Mouse (Mus musculus) frontal cortex, adult 2 months (tissue): ENCODE data around the gene Rbp1. TPM values are rescaled to one million over a fixed set of nuclear protein-coding genes. Genes with fewer than 3 reads are reported as not detected.

Experiments used
- DNase-seq, 2 experiments: peaks; one replicate each; pipeline ENCODE4 v3.0.0; 2022; ENCODE audit warnings: low spot score in 1 of 2; ENCODE audit errors: extremely low spot score in 1 of 2
- polyA plus RNA-seq: library from polyadenylated mRNA; depleted of rRNA; stranded (reverse); fragments of >200 nt; gene quantifications from 2 replicates; pipeline ENCODE4 v1.2.3, GENCODE M21; 2012; rRNA removed

Gene Rbp1
- 20.5 and 22.1 TPM in 2 replicates for polyA plus RNA-seq

- DNase-seq: no peak
Observed at GRCm38 (mm10) chr9:98422656-98423055, at the start of gene Rbp1. Gene Rbp1 (plus strand): TSS chr9:98422961.

- DNase-seq: no peak
Observed at GRCm38 (mm10) chr9:98373358-98373757, 49.4 kb upstream of the Rbp1 start.

- DNase-seq: peak; percentile 16 to 42
Observed at GRCm38 (mm10) chr9:98374897-98375296, 47.9 kb upstream of the Rbp1 start.

GRCm38 (mm10) chr9:98375329-98376170 lies 47.2 kb upstream of the Rbp1 start:
- DNase-seq: peak in 1 of 2 experiments; percentile 22

- no peak for DNase-seq
Observed at GRCm38 (mm10) chr9:98379736-98380135, 43.0 kb upstream of the Rbp1 start.

- no peak for DNase-seq
Observed at GRCm38 (mm10) chr9:98380593-98380992, 42.2 kb upstream of the Rbp1 start.

GRCm38 (mm10) chr9:98387741-98388632 lies 34.8 kb upstream of the Rbp1 start:
- DNase-seq: peak in 1 of 2 experiments; percentile 26

GRCm38 (mm10) chr9:98388633-98388965 lies 34.2 kb upstream of the Rbp1 start:
- peak; percentile 76 to 81 for DNase-seq

GRCm38 (mm10) chr9:98393496-98393895 lies 29.3 kb upstream of the Rbp1 start:
- DNase-seq: no peak

- no peak for DNase-seq
Observed at GRCm38 (mm10) chr9:98397211-98397610, 25.6 kb upstream of the Rbp1 start.

- no peak for DNase-seq
Observed at GRCm38 (mm10) chr9:98397866-98398265, 24.9 kb upstream of the Rbp1 start.

GRCm38 (mm10) chr9:98400185-98400894 lies 22.4 kb upstream of the Rbp1 start:
- peak; percentile 68 to 82 for DNase-seq

- DNase-seq: no peak
Observed at GRCm38 (mm10) chr9:98401611-98402010, 21.1 kb upstream of the Rbp1 start.

GRCm38 (mm10) chr9:98407771-98408170 lies 15.0 kb upstream of the Rbp1 start:
- no peak for DNase-seq

GRCm38 (mm10) chr9:98409137-98409536 lies 13.6 kb upstream of the Rbp1 start:
- DNase-seq: peak; percentile 46 to 89

GRCm38 (mm10) chr9:98415427-98415826 lies 7.3 kb upstream of the Rbp1 start:
- no peak for DNase-seq

- DNase-seq: peak in 1 of 2 experiments; percentile 41
Observed at GRCm38 (mm10) chr9:98417919-98418318, 4.8 kb upstream of the Rbp1 start.

GRCm38 (mm10) chr9:98418346-98418745 lies 4.4 kb upstream of the Rbp1 start:
- DNase-seq: no peak

GRCm38 (mm10) chr9:98420666-98421065 lies 2.1 kb upstream of the Rbp1 start:
- no peak for DNase-seq

GRCm38 (mm10) chr9:98421903-98422302 lies 858 bp upstream of the Rbp1 start:
- no peak for DNase-seq

- DNase-seq: no peak
Observed at GRCm38 (mm10) chr9:98423691-98424090, 930 bp downstream of the Rbp1 start.
